Mouse (Mus musculus): ENCODE data around the gene Elmo2.
A peak's percentile ranks its signal among the peaks of the same experiment; 100 is the strongest.

Elmo2 gene

DNA sequence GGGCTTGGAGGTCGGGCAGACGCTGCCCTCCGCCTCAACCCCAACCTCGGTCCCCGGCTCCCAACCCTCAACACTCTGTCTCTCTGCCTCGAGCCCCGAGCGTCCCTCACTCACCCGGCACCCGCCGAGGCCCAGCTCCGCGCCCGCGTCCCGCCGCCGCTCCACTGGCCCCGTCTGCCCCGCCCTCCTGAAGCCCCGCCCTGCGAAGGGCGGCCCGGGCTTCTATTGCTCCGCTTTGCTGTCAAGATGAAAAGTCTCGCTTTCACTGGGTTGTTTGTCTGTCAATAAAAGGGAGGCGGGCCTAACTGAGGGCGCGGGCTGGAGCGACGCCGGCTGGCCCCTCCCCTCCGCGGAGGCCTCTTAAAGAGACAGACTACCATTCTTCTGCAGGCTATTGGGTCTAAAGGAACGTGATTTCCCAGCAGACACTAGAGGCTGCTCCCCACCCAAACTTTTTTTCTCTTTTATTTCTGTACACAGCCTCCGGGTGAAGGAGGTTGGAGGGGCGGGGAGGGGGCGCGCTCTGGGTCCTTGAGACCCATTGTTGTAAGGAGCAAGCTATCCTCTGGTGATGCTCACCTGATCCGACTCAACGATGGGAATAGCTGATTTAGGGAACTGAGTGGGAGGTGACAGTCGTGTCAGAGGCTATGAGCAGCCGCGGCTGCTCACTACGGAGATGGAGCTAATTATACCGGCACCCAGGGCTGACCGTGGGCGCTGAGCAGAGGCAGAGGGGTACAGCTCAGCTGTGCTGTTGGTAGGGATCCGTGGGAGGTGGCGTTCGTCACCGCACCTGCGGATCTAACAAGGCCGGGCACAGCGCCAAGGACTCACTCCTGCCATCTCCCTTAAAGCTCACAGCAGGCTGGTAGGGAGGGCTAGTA, at the start of gene Elmo2:
Elmo2 (minus strand) TSS at position 176 of the 887 bp plus-strand sequence.
- DNase-seq (ENCODE audit: low spot score) = peak; percentile 98

DNA sequence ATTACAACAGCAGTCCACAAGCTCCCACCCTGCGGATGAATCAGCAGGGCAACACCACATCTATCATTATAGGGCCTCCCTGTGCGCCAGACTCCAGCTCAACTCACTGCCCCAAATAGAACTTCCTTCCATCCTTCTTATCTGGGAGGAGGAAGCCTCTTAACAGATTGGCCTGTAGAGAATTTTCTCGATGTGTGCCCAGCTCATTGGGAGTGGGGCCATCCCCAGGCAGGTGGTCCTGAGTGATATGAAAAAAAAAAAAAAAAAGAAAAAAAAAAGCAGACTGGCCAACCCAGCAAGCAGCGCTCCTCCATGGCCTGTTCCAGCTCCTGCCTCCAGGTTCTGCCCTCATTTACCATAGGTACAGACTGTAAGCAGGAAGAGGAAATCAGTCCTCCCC, 49.7 kb upstream of the Elmo2 start:
- no peak for DNase-seq (ENCODE audit: low spot score)

DNA sequence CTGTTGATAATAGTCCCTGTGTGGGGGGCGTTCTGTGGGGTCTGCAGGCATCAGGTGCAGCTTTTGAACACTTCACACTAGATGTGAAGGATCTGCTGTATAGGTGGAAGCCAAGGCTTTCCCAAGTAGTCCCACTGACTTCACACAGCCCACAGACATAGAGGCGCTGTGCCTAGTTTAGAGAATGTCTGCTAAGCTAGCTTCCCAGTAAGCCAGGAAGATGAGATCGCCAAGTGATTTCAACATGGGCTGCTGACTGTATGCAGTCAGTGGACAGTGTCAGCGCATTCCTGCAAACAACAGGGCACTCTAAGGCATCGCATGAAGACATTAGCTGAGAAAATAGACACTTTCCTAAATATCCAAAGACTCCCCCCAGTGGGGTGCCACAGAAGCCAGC, 49.2 kb upstream of the Elmo2 start:
- DNase-seq (ENCODE audit: low spot score) = no peak

DNA sequence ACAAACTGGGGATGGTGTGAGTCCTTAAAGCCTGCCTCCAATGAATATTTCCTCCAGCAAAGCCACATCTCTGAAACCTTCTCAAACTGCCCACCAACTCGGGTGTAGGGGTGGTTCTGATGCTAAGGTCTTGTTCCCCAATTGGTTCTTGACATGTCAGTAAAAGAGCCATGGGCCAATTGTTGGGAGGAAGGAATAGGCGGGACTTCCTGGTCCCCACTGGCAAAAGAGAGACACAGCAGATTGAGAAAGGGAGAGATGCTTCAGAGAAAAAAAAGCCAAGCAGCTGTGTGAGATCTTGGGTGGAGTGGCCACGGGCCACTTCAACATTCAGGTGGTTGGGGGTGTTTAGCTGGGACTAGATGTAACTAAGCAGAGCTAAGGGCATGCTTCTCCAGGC, 44.8 kb upstream of the Elmo2 start:
- DNase-seq (ENCODE audit: low spot score) = no peak

DNA sequence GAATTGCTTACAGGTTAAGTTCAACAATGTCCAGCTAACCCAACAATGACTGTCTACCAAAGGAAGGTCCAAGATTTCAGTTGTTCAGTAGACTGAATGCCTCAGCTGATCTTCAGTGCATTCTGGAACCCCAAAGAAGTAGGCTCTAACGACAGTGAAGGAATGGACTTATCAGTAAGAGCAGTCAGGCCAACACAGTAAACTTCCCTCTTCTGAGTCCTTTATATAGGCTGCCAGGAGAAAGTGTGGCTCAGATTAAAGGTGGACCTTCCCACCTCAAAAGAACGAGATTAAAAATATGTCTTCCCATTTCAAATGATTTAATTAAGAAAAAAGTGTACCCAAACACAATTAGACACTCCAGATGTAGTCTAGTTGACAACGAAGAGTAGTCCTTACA, 44.1 kb upstream of the Elmo2 start:
- no peak for DNase-seq (ENCODE audit: low spot score)

DNA sequence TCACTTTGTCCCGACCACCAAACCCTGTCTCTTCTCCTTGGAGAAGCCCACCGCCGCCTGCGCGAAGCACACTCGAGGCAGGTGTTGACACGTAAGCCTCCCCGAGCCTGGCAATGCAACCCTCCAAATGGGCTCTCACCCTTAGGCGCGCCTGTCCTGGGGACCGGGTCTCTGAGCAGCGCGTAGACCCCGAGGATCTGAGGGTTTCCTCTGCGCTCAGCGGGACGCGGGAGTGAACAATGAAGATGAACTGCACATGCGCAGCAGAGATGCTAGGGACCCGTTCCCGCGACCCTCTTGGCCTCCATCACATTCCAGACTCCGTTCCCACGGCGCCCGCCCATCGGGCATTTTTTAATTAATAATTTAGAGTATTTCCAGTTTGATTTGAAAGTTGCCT, 42.2 kb upstream of the Elmo2 start, which contains the start of gene Zfp663:
Zfp663 (minus strand) TSS at position 234 of the 400 bp plus-strand sequence.
- peak; percentile 20 for DNase-seq (ENCODE audit: low spot score)

DNA sequence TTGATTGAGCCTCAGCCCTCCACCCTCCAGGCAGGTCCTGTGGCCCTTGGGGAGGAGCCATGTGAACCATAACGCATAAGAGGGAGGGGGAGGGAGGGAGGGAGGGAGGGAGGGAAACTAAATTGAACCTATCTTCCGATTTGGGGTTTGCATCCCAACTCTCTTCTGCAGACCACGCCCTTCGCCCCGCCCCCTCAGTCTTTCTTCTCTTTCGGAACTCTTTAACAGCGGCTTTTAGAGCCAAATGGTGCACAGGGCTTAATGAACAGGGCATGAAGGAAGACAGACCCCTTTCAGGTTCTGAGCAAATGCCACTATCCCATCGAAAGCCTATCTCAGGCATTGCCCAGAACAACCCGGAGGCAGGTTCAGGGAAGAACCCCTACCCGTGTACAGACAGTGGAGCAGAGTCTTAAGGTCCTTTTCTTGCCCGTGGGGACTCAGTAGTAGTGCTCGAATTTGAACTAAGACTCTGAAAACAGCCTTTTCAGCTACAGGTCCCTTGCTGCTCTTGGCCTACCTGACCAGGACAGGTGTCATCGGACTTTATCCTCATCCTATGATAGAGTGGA, 41.7 kb upstream of the Elmo2 start:
- peak; percentile 29 for DNase-seq (ENCODE audit: low spot score)

DNA sequence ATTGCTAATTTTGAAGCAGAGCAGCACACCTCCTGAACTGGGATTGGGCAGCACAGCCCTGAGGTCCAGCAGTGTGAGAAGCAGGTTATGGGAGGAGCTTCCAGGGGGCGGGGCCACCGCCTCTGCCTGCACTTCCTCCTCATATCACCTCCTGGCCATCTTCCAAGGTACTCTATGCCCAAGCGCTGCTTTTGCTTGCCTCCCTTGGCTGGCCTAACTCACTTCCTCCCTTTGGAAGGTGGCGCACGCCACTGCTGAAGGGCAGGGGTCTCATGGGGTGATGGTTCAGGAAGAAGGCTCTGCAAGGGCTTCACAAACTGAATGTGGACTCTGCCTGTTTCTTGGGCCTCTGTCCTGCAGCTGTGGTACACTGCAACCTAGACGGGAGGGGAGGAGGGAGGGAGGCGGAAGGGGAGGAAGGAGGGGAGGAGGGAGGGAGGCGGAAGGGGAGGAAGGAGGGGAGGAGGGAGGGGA, 40.8 kb upstream of the Elmo2 start:
- DNase-seq (ENCODE audit: low spot score) = peak; percentile 75

DNA sequence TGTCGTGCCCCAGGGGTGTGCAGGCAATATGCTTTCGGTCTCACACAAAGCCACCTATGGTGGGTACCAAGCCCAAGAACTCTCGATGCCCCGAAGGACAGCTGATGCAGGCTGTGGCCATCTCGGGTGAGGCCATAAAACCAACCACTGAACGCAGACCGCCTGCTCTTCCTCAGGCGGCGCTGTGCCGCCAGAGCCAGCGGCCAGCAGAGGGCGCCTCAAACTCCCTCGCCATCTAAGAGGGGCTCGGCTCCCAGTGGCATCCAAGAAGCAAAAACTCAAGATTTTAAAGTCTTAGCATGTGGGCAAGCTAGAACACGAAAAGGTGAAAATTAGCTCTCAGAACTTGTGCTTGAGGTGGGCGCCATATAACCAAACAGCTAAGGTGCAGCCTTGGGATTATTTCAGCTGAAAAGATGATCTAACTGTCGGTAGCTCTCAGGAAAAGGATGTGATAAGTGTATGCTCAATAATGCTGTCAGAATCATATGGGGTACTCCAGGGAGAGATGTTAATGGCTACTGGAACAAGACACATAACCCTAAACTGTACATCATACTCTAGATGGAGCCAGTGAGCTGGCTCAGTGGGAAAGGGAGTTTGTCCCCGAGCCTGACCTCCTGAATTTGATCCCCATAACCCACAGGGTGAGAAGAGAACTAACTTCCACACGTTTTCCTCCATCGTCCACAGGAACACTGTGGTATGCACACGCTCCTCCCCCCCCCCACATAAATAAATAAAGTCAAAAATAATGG, 38.2 kb upstream of the Elmo2 start:
- DNase-seq (ENCODE audit: low spot score) = peak; percentile 46

DNA sequence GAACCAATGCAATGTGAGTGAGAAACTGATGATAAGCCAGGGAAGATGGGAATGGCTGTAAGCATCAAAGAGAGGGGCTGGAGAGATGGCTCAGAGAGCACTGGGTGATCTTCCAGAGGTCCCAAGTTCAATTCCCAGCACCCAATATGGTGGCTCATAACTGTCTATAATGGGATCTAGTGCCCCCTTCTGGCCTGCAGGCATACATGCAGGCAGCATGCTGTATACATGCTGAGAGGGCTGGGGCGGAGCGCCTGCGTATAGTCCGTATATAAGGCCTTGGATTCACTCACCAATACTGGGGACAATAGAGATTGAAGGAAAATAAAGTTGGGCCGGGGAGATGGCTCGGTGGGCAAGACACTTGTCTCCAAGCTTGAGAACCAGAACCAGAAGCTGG, 37.0 kb upstream of the Elmo2 start:
- DNase-seq (ENCODE audit: low spot score) = no peak

DNA sequence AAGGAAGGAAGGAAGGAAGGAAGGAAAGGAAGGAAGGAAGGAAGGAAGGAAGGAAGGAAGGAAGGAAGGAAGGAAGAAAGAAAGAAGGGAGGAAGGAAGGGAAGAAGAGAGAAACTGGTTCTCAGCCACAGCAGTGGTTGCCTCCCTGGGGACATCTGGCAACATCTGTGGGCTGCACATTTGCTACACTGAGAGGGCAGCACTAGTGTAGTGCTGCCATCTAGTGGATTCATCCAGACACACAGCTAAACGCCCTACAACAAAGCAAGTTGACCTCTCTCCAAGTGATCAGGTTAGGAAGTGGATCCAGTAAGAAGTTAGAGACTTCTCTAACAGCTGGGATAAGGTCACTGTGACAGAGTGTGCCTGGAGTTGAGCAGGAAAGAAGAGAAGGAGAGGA, 34.6 kb upstream of the Elmo2 start:
- peak; percentile 92 for DNase-seq (ENCODE audit: low spot score)

DNA sequence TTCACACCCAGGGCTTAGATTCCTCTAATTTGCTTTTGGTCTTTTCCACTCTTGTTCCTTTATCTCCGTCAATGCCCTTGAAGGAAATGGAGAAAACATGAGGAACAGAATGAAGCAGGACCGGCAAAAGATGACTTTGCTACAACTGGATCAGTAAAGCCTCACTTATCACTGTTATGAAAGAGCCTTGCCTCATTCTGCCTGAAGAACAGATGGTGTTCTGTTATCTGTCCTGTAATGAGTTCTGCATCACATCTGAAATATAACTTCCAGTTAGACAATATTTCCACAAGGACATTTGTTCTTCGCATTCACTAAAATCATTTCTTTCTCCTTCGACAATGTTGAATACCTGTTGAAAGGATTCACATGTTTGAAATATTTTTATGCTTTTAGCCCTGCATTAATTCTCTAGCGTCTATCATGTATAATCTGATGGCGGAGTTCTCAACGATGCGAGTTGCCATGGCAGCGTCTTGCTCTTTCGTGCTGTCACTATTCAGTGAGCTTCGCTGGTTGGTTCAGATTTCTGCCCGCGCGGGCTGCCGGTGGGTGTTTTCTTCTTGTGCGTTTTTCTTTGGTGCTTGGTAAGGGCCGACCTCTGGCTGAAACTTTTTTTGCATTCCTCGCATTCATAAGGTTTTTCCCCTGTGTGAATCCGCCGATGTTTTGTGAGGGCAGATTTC, 25.7 kb upstream of the Elmo2 start:
- DNase-seq (ENCODE audit: low spot score) = no peak

DNA sequence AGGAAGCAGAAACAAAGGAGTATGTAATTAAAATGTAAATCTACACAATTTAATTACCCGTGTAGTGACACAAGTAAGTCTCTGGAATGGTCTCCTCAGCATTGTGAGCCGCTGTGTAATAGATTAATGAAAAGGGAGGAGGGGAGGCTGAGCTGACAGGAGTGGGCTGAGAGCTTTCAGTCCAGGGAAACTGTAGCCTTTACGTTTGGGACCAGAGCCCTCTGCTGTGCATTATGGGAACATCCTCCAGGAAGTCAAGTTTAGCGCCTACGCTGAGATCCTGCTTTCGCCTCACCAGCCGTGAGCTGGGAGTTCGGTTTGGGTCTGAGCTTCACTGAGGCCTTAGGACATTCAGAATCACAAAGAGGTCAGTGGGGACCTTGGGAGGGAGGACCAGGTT, 23.2 kb upstream of the Elmo2 start:
- no peak for DNase-seq (ENCODE audit: low spot score)

DNA sequence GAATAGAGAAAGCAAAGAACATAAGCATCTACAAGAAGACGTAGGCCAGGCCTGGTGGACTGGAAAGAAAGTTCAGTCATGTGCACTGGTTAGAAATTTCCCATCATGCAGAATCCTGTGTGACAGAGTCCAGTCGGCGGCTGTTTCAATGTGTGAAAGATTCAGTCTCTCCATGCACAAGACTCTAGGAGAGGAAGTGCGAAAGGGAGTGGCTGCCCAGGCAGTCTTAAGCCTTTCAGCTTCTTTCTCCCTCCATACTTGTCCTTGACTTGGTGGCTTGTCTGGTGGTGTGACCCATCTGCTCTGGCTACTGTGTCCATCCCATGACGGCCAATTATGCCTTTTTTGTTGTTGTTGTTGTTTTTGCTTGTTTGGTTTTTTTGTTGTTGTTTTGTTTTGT, 19.9 kb upstream of the Elmo2 start:
- DNase-seq (ENCODE audit: low spot score) = no peak

DNA sequence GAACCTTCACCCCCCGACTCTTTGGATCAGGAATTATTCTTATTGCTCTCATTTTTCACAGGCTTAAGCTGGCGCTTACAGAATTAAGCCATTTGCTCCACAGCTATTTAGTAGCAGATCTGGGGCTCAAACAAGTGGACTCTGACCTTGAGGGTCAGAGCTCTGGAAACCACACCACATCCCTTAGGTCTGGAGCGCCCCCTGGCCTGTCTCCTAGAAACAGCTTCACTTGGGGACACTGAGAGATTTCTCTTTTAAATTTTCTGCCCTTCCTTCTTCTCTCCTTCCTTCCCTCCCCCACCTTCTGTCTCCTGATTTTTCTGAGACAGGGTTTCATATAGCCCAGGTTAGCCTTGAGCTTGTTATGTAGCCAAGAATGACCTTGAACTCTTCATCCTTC, 10.9 kb upstream of the Elmo2 start:
- peak; percentile 69 for DNase-seq (ENCODE audit: low spot score)

DNA sequence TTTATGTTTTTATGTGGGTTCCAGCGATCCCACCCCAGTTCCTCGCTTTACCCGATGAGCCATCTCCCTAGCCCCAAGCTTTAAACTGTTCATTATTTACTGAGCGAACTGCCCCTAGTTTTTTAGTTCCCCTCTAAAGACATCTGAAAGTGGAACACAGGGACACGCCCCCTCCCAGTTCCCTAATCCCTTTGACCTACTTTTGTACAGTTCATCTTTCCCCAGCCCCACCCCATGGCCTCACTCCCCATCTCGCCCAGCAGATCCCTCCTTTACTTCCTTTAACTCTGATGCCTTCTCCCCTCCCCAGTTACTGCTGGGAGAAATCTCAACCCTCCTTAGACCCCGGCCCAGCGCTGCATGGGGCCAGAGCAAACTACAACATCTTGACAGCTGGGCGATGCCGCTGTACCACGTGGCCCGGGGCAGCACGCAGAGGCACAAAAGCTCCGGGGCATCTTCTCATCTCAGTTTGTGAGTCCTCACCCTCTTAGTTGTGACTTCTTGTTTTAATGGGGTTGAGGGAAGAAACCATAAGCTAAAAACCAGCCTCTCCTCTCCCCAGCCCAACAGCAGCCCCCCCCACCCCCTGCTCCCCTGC, 6.4 kb upstream of the Elmo2 start:
- DNase-seq (ENCODE audit: low spot score) = no peak

DNA sequence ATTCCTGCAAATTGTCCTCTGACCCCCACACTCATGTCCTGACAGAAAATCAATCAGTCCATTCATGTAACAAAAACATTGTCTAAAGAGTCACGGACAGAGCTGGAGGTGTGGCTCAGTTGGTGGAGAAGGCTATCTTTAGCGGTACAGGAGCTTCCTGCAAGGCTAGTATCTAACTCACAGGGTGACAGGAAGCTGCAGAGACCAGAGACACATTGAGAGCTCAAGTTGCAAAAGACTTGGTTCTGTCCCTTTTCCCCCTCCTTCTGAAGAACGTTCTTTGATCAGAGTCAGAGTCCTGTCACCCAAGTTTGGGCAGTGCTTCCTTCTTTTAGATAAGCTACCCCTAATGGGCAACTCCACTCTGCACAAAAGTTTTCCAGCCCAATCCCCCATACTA, 3.4 kb upstream of the Elmo2 start:
- DNase-seq (ENCODE audit: low spot score) = no peak

DNA sequence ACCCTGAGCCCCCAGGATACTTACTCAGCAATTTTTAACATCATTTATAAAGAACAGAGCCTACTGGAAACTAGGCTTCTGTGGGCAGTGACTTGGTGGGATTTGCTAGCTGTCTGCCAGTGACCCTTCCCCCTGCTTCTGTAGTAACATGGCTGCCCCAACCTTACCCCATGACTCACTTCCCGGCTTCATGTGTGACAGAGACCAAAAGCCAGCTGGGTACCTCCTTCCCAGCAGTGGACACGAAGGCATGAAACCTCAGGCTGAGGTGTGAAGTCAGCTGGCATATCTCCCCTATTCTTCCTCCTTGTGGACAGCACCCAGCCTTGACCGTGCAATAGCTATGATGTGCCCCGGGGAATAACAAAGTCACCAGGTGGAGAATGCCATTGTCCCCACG, 2.5 kb upstream of the Elmo2 start:
- DNase-seq (ENCODE audit: low spot score) = no peak

DNA sequence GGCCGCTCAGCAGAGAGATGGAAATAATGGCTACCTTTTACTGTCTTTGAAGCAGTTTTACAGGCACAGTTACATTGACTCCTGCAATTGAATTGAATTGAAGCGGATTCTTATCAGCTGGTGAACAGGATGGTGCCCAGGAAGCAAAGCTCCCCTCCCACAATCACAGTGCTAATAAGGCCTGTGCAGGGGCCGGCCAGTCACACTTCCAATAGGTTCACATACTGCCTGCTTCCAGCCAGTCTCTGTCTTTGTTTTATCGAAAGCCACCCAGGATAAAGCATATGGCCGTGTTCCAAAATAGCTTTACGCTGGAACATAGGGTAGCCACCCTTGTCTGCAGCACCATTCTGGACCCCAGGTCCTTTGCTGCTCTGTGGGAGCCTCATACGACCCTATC, 1.1 kb upstream of the Elmo2 start:
- DNase-seq (ENCODE audit: low spot score) = peak; percentile 34

DNA sequence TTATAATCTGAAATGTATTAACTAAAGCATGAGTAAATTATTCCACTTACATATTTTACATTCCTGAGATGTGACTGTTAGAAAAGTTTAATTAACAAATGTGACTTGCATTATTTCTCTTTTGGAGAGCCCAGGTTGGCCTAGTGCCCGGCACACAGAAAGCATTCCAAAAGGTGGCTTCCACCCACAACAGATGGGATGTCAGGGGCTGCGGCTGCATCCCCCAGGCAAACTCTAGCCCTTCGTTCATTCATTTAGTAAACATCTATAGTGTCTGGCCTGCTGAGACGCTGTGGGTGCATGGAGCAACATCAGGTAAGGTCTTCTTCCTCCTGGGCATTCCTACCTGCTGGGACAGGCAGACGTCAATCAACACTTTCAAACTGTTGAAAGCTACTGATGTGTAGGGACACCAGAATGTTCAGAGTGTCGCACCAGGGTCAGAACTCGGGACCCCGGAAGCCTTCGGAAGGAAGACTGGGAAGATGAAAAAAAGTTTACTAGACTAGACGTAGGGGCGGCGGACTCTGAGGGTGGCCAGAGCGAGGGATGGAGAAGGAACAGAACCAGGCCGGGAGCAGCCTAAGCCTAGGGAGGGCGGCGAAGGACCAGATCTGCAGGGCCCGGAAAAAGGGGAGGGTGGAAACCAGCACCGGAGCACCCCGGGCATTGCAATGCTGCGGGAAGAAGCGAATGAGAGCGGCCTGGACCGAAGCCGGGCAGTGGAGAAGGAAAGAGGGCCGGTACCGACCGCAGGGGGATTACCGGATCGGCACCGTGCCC, 567 bp downstream of the Elmo2 start:
- DNase-seq (ENCODE audit: low spot score) = no peak

DNA sequence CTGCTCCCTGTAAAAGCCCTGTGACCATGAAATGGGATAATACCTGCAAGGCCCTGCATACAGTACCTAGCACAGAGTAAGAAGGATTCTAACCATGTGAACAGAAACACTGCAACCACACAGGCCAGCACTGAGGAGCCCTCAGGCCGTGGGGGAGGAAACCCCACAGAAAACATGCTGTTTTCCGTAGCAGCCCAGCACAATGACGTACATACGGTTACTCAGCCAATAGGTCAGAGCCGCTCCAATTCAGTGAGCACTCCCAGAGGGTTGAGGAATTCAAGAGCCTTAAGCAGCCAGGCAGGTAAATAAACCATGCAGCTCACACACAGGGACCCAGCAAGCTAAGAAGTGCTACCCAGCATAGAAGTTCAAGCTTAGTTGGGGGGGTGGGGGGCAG, 2.4 kb downstream of the Elmo2 start:
- DNase-seq (ENCODE audit: low spot score) = no peak
